Comparison of ENCODE assay signal across 27 mouse cellular contexts in the genomic region with DNA sequence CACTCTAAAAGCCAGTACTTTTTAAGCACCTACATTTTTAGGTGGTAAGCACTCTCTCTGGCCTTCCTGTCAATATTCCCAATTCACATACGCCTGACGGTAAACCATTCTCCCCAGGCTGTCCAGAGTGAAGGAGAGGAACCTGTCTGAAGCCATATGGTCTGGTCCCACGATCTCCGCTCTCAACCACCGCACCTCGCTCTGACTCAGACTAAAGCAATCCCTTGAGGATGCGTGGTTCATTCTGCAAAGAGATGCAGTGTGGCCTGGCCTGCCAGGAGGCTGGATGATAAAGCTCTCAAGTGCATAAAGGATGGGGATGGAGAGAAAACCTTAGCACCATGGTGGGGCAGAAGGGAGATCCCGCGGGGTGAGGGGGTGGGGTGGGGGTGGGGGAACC.
"Had no signal": no experiment of that assay in that cellular context is flagged by ENCODE, and none has a peak within 500 bp of the region (broad histone marks: within the 10 kb centered on the region; RNA-seq: fewer than 3 reads in every experiment).

No protein-coding gene starts in this region.

- H3K4me2 ChIP-seq: heart, embryonic 11.5 days; hindbrain, embryonic 12.5 days; hindbrain, embryonic 14.5 days; intestine, embryonic 15.5 days; limb, embryonic 12.5 days; liver, embryonic 11.5 days; liver, embryonic 13.5 days; liver, embryonic 15.5 days had no signal

- H3K36me3 ChIP-seq: hindbrain, embryonic 10.5 days; hindbrain, embryonic 12.5 days; intestine, embryonic 15.5 days; limb, embryonic 10.5 days; limb, embryonic 12.5 days had no signal

- H3K9me3 ChIP-seq: hindbrain, embryonic 10.5 days; hindbrain, embryonic 12.5 days; intestine, embryonic 15.5 days; limb, embryonic 10.5 days; limb, embryonic 12.5 days; liver, embryonic 13.5 days; liver, embryonic 15.5 days had no signal

- H3K4me1 ChIP-seq: intestine, embryonic 15.5 days; liver, embryonic 15.5 days had no signal

- ATAC-seq: hindbrain, embryonic 16.5 days; inflammation-experienced regulatory T-cells, adult 6 months; intestine, embryonic 15.5 days; intestine, postnatal 0 days had no signal

- H3K27ac ChIP-seq: heart, adult 2 months; hindbrain, embryonic 10.5 days; hindbrain, embryonic 12.5 days; hindbrain, embryonic 14.5 days; intestine, embryonic 15.5 days; layer of hippocampus, adult 2 months; left cerebral cortex, adult 2 months; limb, embryonic 10.5 days; limb, embryonic 12.5 days; liver, embryonic 13.5 days; liver, embryonic 15.5 days had no signal

- H3K4me3 ChIP-seq: heart, adult 2 months; hindbrain, embryonic 10.5 days; hindbrain, embryonic 12.5 days; intestine, embryonic 15.5 days; layer of hippocampus, adult 2 months; left cerebral cortex, adult 2 months; limb, embryonic 10.5 days; limb, embryonic 12.5 days; liver, embryonic 13.5 days; liver, embryonic 15.5 days had no signal

- DNase-seq: gastrocnemius, postnatal 10 days; gastrocnemius, postnatal 36 days; heart, adult 11 months; heart, adult 2 months; heart, postnatal 10 days; heart, postnatal 4 days; kidney, adult 18-20 months; kidney, adult 8-10 months; kidney, postnatal 10 days; kidney, postnatal 25 days; kidney, postnatal 4 days had no signal

- H3K9ac ChIP-seq: hindbrain, embryonic 12.5 days; hindbrain, embryonic 14.5 days; intestine, embryonic 15.5 days; limb, embryonic 12.5 days; liver, embryonic 13.5 days; liver, embryonic 15.5 days; liver, postnatal 0 days had no signal

- H3K27me3 ChIP-seq: limb, embryonic 12.5 days; liver, embryonic 13.5 days; liver, embryonic 15.5 days had no signal
